Mouse (Mus musculus) right cerebral cortex, postnatal 25 days (tissue): ENCODE measurements at regions not wholly inside any gene's neighbourhood (a gene's known extent, or its start where the extent isn't known, plus 50 kb on each side); places are given as distances from the start of the nearest gene placed in this dataset.

Experiments used
- DNase-seq: peaks from one replicate; pipeline ENCODE4 v3.0.0; 2022

GRCm38 (mm10) chr3:120123155-120123554 lies 338.9 kb upstream of the Ptbp2 start:
- no peak for DNase-seq

- DNase-seq, result no peak
Observed at GRCm38 (mm10) chr3:120083171-120083932, 299.1 kb upstream of the Ptbp2 start.

GRCm38 (mm10) chr3:120073528-120073927 lies 289.3 kb upstream of the Ptbp2 start:
- no peak for DNase-seq

GRCm38 (mm10) chr3:120065714-120066113 lies 281.4 kb upstream of the Ptbp2 start:
- DNase-seq, result no peak

GRCm38 (mm10) chr3:120064854-120065480 lies 280.7 kb upstream of the Ptbp2 start:
- no peak for DNase-seq

- DNase-seq, result no peak
Observed at GRCm38 (mm10) chr3:120062264-120062663, 278.0 kb upstream of the Ptbp2 start.

- no peak for DNase-seq
Observed at GRCm38 (mm10) chr3:120059959-120060358, 275.7 kb upstream of the Ptbp2 start.

- DNase-seq, result no peak
Observed at GRCm38 (mm10) chr3:120055216-120056154, 271.2 kb upstream of the Ptbp2 start.

GRCm38 (mm10) chr3:120047238-120047637 lies 263.0 kb upstream of the Ptbp2 start:
- DNase-seq, result no peak

GRCm38 (mm10) chr3:120037526-120037925 lies 253.3 kb upstream of the Ptbp2 start:
- no peak for DNase-seq

GRCm38 (mm10) chr3:120019826-120020683 lies 235.8 kb upstream of the Ptbp2 start:
- DNase-seq, result no peak

GRCm38 (mm10) chr3:120015376-120015775 lies 231.1 kb upstream of the Ptbp2 start:
- no peak for DNase-seq

- DNase-seq, result peak; percentile 5
Observed at GRCm38 (mm10) chr3:120011861-120012260, 227.6 kb upstream of the Ptbp2 start.

GRCm38 (mm10) chr3:120008110-120008509 lies 223.8 kb upstream of the Ptbp2 start:
- no peak for DNase-seq

- DNase-seq, result no peak
Observed at GRCm38 (mm10) chr3:120004588-120004987, 220.3 kb upstream of the Ptbp2 start.

- no peak for DNase-seq
Observed at GRCm38 (mm10) chr3:120000281-120000680, 216.0 kb upstream of the Ptbp2 start.

- peak; percentile 4 for DNase-seq
Observed at GRCm38 (mm10) chr3:119996258-119996988, 212.2 kb upstream of the Ptbp2 start.

GRCm38 (mm10) chr3:119995781-119996180 lies 211.5 kb upstream of the Ptbp2 start:
- peak; percentile 22 for DNase-seq

GRCm38 (mm10) chr3:119987245-119987852 lies 203.1 kb upstream of the Ptbp2 start:
- no peak for DNase-seq

- DNase-seq, result no peak
Observed at GRCm38 (mm10) chr3:119977349-119977748, 193.1 kb upstream of the Ptbp2 start.

GRCm38 (mm10) chr3:119976363-119976762 lies 192.1 kb upstream of the Ptbp2 start:
- DNase-seq, result no peak
